Mouse (Mus musculus) CD4-positive helper T cell, adult 2 months (primary cell): ENCODE data around the gene Clba1.

ENCODE experiments used
- DNase-seq: peaks from one replicate; pipeline ENCODE4 v3.0.0-alpha.2; 2012; ENCODE audit warnings: low read depth, missing footprints, low spot score

Gene Clba1

GRCm38 (mm10) chr12:112794998-112795397 lies 13.7 kb upstream of the Clba1 start:
- DNase-seq: no peak

DNA sequence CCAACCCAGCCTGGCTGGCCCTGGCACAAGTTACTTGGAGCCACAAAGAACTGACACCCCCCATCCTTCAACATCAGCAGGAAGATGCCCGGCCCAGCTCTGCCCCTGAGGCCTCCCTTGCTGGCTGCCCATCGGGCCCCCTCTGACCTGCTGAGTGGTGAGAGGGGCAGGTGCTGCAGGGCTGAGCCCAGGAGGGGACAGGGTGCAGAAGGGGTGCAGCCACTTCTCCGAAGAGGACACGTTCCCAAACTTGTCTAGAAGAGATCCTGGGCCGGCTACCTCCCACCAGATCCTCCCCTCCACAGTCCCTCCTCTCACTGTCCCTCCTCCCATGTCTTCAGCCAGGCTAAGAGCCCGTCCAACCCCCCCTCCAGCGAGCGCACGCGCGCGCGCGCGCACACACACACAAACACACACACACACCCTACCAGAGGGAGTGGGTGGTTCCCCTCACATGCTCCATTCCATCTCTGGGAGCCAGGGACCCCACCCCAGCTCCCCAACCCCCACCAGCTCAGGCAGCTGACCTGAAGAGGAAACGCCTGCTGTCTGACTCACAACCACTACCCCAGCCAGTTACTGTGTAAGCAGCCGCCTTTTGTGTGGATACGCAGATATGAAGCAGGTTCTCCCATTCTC lies 13.2 kb upstream of the Clba1 start:
- DNase-seq: no peak

- DNase-seq: no peak
Measured at GRCm38 (mm10) chr12:112796551-112797510, 11.9 kb upstream of the Clba1 start.

DNA sequence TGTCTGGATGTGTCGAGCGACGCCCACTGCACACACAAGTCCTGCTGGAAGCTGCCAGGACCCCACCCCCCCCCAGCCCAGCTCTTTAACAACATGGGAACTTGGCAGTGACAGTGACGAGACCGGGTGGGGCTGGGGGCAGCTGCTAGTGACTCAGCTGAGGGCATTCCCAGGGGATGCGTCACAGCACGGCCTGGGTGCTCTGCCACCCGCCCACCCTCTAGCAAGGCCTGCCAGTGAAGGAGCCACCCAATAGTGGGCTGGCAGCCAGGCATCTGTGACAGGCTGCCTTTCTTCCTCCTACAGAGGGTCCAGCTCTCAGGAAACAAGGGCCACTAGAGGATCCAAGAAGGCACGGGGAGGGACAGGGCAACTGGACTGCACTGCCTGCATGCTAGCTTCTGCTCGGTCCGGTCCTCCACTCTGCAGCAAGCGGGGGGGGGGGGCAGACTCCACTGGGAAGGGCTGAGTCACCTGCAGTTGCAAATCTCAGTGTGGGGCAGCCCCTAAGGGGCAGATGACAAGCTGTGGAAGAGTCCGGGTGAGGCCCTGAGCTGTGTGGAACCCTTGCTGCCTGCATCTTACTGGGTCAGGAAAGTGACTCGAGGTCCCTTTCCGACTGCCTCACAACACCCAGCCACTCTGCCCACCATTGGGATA lies 10.9 kb upstream of the Clba1 start:
- DNase-seq: no peak

DNA sequence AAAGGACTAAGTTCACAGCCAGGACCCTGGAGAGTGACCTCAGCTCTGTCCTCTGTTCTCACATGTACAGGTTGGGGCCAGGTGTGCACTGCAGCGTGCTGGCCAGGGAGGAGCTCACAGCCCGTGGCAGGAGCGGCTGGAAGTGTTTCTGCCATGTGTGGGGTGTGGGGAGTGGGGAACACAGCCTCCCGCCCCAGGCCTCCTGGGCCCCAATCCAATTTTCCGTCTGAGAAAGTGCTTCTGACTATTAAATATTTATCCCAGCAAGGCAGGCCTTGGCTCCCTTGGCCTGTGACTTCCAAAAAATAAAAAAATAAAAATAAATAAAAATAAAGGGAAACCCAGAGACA lies 10.4 kb upstream of the Clba1 start:
- DNase-seq: no peak

GRCm38 (mm10) chr12:112798716-112799115 lies 10.0 kb upstream of the Clba1 start:
- DNase-seq: no peak

GRCm38 (mm10) chr12:112799237-112799970 lies 9.3 kb upstream of the Clba1 start:
- DNase-seq: no peak

DNA sequence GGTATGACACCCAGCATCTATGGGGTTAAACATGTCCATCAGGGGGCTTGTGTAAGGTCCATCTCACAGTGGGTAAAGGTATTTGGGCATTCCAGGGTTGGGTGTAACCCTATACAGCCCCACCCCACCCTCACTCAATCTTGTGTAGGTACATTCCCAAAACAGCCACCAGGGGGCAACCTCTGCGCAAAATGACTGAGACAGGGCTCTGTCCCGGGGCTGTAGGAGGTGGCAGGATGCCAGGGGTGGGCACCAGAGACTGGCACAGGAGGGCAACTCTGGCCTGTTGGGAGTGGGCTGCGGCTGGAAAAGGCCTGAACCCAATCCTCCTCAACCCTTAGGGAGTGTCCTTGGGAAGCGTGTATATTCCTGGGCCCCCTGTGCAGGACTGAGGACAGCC lies 8.3 kb upstream of the Clba1 start:
- peak; percentile 74 for DNase-seq

GRCm38 (mm10) chr12:112801864-112802846 lies 6.6 kb upstream of the Clba1 start, which contains the start of gene Ahnak2:
TSS of gene Ahnak2 (minus strand) at chr12:112802657.
- DNase-seq: peak; percentile 18

- no peak for DNase-seq
Measured at GRCm38 (mm10) chr12:112802917-112803316, 5.8 kb upstream of the Clba1 start.

DNA sequence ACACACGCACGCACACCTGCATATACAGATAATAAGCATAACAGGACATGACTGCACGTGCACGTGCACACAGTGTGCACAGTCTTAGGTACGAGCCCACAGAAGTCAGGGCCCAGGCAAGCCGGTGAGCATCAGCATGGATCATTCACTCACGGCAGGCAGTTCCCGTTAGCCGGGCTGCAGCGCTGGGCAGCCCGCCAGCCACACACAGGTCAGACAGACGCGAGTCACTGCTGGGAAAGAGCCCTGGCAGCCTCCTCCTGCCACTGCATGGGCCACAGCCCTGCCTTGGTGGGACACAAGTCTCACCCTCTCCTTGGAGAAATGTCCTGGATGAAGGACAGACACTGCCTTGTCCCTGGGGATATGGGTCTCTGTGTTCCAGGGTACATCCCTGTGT lies 4.7 kb upstream of the Clba1 start:
- DNase-seq: no peak

- DNase-seq: no peak
Measured at GRCm38 (mm10) chr12:112806044-112806443, 2.7 kb upstream of the Clba1 start.

GRCm38 (mm10) chr12:112807796-112808195 lies 941 bp upstream of the Clba1 start:
- DNase-seq: no peak

DNA sequence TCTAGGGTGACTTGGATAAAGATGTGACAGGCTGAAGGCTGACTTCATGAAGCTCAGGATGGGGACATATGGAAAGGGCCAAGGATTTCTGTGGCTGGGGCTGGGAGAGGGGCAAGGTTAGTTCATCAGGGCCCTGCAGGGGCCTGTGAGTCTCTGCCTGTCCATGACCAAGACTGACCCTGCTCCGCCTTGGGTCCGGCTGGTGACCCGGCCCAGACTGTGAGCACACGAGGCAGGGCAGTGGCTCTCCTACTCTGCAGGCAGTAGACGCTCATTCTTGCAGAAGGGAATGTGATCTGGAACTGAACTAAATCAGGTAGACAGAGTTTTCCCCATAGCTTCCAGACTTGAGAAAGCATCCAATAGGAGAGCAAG lies 538 bp upstream of the Clba1 start:
- DNase-seq: no peak

DNA sequence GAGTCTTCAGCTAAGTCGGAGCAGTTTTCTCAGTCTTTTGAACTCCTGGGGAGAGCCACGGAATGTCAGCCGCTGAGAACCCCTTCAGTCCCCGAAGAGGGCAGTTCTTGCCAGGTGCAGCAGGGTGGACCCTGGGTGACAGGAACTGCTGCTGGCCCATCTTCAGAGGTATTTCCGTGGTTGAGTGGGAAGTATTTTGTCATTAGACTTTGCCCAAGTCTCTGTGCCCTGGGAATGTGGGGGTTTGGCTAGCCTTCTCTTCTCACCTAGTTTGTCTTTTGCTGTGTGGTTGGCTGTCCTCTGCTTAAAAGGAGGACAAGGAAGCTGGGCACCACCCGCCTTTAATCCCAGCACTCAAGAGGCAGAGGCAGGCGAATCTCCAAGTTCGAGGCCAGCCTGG lies 904 bp downstream of the Clba1 start:
- DNase-seq: no peak

GRCm38 (mm10) chr12:112810092-112810885 lies 1.6 kb downstream of the Clba1 start:
- DNase-seq: no peak

DNA sequence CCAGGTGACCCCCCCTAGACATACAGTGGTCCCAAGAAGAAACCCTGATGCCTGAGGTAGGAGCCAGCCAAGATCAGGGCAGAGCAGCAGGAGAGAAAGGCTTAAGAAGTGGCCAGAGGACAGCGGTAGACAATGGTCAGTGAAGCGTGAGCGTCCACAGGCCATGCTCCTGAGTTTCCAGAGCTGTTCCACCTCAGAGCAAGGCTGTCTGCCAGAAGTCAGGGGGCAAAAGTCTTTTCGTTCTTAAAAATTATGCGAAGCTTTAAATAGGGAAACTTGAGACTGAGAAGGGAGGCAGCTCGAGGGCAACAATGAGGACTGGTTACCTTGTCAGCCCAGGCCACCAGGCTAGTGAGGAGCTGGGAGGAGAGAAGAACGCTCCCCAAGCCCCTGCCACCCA lies 4.6 kb downstream of the Clba1 start:
- no peak for DNase-seq

GRCm38 (mm10) chr12:112814682-112815470 lies 6.1 kb downstream of the Clba1 start:
- no peak for DNase-seq

DNA sequence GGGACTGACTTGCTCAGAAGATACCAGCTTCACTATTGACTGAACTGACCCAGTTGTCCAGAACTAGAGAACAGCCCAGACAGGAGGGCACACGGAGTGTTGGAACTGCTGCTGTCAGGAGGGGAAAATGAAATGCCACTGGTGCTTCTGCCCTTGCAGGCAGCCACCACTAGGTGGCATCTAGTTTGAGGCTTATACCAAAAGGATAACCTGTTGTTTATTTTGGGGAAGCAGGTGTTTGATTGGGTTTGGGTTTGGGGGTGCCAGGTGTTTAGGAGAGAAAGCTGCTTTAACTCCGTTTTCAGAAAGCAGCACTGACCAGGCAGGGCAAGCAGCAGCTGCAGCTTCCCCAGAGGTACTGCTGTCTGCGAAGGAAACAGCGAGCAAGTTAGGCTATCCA lies 7.6 kb downstream of the Clba1 start:
- peak; percentile 75 for DNase-seq
